Mouse (Mus musculus) cerebellum, adult 2 months (tissue): ENCODE measurements around the gene Wnt3a. TPM values are rescaled to one million over a fixed set of nuclear protein-coding genes. Genes with fewer than 3 reads are reported as not detected.

ENCODE experiments used
- DNase-seq, 2 experiments: peaks; one replicate each; pipeline ENCODE4 v3.0.0; 2021
- H3K27ac ChIP-seq: fragments of 200-500 bp; 2 replicates; pipeline ENCODE4 v1.5.1; 2012; ENCODE audit warnings: low read length, control low read depth, inconsistent platforms; ENCODE audit not compliant: insufficient read depth
- H3K27me3 ChIP-seq: fragments of 200-500 bp; 2 replicates; pipeline ENCODE4 v1.6.1; 2012; ENCODE audit warnings: inconsistent platforms, mild to moderate bottlenecking, low read length, moderate library complexity; ENCODE audit not compliant: control insufficient read depth, insufficient read depth
- H3K4me1 ChIP-seq: fragments of 200-500 bp; 2 replicates; pipeline ENCODE4 v1.6.1; 2011; ENCODE audit warnings: low read length; ENCODE audit not compliant: control insufficient read depth, insufficient read depth
- H3K4me3 ChIP-seq: fragments of 200-500 bp; replicated peaks from 2 replicates; pipeline ENCODE3; 2011; ENCODE audit warnings: mild to moderate bottlenecking, low read depth, low read length, control low read depth; ENCODE audit not compliant: insufficient read depth
- CTCF ChIP-seq: fragments of 200-500 bp; IDR thresholded peaks from 2 replicates; pipeline ENCODE4 v1.5.1; 2011; ENCODE audit warnings: low read depth, mild to moderate bottlenecking, control low read depth, low read length, moderate library complexity, borderline replicate concordance; ENCODE audit not compliant: insufficient read depth
- POLR2A ChIP-seq: fragments of 200-500 bp; IDR thresholded peaks from 2 replicates; pipeline ENCODE4 v1.6.1; 2011; ENCODE audit warnings: low read length, control low read depth, borderline replicate concordance; ENCODE audit not compliant: insufficient read depth
- WGBS: fragments of 180-500 bp; shearing (Covaris S2); methylation state at CpG from one replicate; pipeline ENCODE4 v1.1.7; 2018; 5-methylcytosine and 5-hydroxymethylcytosine counted together
- polyA plus RNA-seq: library from polyadenylated mRNA; depleted of rRNA; stranded (reverse); fragments of >200 nt; gene quantifications from 2 replicates; pipeline ENCODE4 v1.2.3, GENCODE M21; 2012

The Wnt3a gene
- polyA plus RNA-seq, 1 experiment = not detected

DNA sequence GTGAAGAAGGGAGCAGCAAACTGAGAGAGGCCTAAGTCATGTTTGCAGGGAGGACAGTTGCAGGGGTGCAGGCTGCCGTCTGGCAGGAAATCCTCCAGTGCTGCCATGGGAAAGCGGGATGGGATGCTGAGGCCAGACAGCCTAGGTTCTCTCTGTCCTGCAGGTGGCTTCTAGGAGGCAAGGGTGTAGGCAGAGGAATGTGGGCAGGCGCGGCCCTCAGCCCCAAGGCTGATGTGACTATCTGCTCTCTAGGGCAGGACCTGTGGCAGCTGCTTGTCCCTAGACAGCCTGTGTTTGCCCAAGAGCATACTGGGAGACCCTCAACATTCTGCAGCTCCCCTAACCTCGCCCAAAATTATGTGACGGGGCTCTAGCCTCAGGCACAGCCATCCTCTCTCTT is 23.8 kb downstream of the Wnt3a start:
- 39% methylated on average over 6 of the region's 6 CpGs for WGBS

DNA sequence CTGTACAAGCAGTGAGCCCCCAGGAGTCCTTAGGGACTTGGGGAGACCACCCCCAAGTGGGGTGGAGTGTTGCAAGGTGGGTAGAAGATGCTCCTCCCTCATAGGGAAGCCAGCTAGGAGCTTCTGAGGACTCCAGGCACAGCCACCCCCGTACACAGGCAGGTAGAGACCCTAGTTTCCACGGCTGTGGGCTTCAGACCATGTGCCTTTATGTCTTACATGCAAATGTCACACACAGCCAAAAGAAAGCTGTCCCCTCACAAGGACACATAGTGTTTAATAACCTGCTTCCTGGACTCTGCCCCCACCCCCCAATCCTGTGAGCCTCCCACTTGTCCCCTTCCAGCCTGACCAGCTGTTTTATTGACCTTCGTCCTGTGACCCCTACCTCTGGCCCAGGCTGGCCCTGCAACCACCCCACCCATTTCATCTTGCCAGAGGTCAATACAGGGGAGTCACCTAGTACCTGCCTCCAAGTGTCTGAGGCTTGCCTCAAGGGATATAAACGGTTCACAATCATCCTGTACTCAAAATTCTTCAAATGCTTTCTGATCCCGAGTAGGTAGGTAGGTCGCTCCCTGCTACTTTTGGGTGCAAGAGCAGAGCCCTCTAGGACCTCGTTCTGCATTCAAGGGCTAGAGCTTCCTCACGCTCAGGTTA is 25.3 kb downstream of the Wnt3a start:
- WGBS = 76% methylated on average over 8 of the region's 8 CpGs
- Histone ChIP-seq H3K27ac (no peak overlapping the region), H3K27me3 (peaks cover 4% of the 10 kb centered on the region; the same call in 1 of the 2 replicates), H3K4me1 (no peaks in the 10 kb centered on the region), H3K4me3 (no peak overlapping the region)
- TF ChIP-seq POLR2A (no peak), CTCF (no peak)
- no peak for DNase-seq

More for the DNA sequence above, 23.8 kb downstream of the Wnt3a start:
- no peak overlapping the region for H3K4me3 ChIP-seq
- no peak overlapping the region for H3K27ac ChIP-seq
- TF ChIP-seq POLR2A (no peak), CTCF (no peak)
- H3K27me3 ChIP-seq = peaks cover 4% of the 10 kb centered on the region; the same call in 1 of the 2 replicates
- no peaks in the 10 kb centered on the region for H3K4me1 ChIP-seq
- no peak for DNase-seq

DNA sequence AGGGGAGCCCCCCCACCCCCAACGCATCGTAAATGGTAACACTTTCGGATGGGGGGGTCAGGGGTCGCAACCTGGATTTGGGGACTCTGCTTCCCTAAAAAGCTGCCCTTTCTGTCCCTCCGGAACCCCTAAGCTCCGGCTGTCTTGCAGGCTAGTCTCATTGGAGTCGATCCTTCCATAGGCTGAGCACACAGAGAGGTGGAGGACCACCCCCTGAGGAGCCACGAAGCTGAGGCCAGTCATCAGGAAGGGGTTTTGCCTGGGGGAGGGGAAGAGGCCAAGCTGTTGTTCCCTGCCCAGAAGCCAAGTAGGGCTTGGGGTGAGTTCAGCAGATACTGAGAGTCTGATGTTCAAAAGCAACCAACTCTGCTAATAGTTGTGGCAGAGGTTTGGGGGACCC is 26.0 kb downstream of the Wnt3a start:
- 18% methylated on average over 8 of the region's 8 CpGs for WGBS
- DNase-seq = no peak
- H3K4me3 ChIP-seq = no peak overlapping the region
- H3K27me3 ChIP-seq = peaks cover 4% of the 10 kb centered on the region; the same call in 1 of the 2 replicates
- no peak for TF ChIP-seq POLR2A
- no peaks in the 10 kb centered on the region for H3K4me1 ChIP-seq
- H3K27ac ChIP-seq = no peak overlapping the region

DNA sequence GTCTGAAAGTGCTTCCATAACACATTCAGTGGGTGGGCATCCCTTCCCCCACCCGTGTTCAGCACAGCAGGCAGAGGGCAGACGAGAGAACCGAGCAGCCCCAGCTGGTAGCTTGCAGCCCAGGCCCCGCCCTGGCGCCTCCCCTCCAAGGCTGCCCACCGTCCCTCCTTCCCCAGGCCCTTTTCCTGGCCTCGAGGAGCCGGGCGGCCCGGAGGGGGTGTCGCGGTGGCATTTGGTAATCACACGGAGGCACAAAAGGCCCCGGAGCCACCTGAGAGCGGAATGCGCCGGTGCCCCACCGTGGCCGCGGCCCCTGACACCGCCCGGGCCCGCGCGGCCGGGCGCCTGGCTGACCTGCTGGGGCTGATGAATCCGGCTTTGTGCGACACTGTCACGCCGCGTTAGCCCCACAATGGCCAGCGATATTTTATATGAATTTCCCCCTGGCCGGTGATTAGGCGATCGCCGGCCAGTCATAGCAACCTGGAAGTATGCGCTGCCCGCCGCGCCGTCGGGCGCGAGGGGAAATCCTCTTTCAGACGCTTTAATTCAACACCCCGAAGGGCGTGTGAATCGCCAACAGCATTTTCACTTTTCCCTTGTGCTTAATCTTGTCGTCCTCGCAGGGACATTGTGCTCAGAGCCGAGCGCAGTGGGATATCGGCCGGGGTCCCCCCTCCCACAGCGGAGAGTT is 26.5 kb downstream of the Wnt3a start:
- no peak overlapping the region for H3K27ac ChIP-seq
- no peaks in the 10 kb centered on the region for H3K4me1 ChIP-seq
- no peak for TF ChIP-seq POLR2A
- no peak for TF ChIP-seq CTCF
- peak overlapping the region; percentile 19 for H3K4me3 ChIP-seq
- H3K27me3 ChIP-seq = peaks cover 4% of the 10 kb centered on the region; the same call in 1 of the 2 replicates
- DNase-seq = no peak
- 3% methylated on average over 56 of the region's 56 CpGs for WGBS

DNA sequence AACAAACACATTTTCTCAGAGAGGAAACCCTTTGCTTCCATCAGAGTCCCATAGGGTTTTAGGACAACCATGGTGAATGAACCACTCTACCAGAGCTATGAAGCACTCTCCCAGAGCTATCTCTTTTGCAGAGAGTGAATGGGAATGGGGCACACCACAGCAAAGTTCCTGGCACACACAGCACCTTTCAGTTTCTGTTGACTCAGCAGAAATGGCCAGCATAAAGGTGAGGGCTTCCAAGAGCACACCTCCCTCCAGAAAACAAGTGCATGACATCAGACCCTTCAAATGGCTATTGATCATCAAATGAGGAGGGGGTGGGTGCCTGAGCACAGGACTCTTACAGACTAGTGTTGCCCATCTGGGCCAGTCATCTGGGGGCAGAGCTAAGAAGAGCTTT is 28.2 kb downstream of the Wnt3a start:
- Histone ChIP-seq H3K4me1 (no peaks in the 10 kb centered on the region), H3K4me3 (no peak overlapping the region), H3K27ac (no peak overlapping the region), H3K27me3 (peaks cover 4% of the 10 kb centered on the region; the same call in 1 of the 2 replicates)
- no peak for TF ChIP-seq POLR2A
- TF ChIP-seq CTCF = no peak
- DNase-seq = no peak

DNA sequence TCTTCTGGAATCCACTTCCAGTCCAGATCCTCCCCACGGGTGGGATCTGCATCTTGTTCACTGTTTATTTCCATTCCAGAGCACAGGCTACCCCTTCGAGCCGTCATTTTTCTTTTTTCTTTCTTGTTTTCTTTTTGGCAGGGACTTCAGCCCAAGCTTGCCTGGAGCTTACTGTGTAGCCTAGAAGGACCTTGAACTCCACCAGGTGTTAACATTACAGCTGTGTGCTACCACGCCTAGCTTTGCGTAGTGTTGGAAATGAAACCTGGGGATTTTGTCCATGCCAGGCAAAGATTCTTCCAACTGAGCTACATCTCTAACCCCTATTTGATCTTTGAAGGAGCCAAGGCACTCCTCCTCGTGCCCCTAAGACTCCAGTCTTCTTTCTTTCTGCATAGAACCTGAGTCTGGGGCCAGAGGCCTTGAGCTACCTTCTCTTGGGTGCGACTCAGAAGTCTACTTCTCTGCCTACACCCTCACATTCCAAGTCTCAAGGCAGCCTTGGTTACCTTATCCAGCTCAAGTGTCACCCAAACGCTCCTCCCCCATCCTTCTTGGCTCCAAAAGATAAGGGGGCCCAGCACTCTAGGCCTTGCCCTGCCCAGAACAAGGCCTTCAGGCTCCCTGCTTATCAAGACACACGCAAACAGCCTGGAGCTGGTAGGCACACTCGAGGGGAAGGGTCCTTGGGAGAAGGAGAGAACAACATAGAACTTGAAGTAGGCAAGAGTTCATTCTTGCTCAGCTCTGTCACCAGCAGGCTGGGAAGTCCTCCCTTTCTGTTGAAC is 29.7 kb downstream of the Wnt3a start:
- 83% methylated on average over 10 of the region's 10 CpGs for WGBS
- DNase-seq = no peak
- H3K27me3 ChIP-seq = peaks cover 4% of the 10 kb centered on the region; the same call in 1 of the 2 replicates
- no peak overlapping the region for H3K27ac ChIP-seq
- no peak for TF ChIP-seq POLR2A
- no peak for TF ChIP-seq CTCF
- no peak overlapping the region for H3K4me3 ChIP-seq
- no peaks in the 10 kb centered on the region for H3K4me1 ChIP-seq

DNA sequence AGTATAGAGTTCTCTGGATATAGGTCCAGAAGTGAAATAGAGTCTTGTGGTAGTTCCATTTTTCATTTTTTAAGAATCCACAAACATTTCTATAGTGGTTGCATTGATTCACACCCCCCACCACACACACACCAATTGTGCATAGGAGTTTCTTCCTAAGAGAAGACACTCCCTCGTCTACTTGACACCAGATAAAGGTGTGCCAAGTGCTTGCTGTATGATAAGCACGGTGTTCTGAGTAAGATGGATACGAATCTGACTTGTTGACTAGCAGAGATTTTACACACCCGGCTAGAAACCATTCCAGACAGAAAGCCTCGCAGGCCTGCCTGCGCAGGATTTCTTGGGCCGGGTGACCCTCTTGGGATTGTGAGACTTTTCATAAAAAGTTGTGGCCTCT is 30.9 kb downstream of the Wnt3a start:
- TF ChIP-seq CTCF (no peak), POLR2A (no peak)
- H3K27me3 ChIP-seq = peaks cover 4% of the 10 kb centered on the region; the same call in 1 of the 2 replicates
- H3K27ac ChIP-seq = no peak overlapping the region
- 86% methylated on average over 7 of the region's 7 CpGs for WGBS
- H3K4me3 ChIP-seq = no peak overlapping the region
- no peak for DNase-seq
- H3K4me1 ChIP-seq = no peaks in the 10 kb centered on the region

DNA sequence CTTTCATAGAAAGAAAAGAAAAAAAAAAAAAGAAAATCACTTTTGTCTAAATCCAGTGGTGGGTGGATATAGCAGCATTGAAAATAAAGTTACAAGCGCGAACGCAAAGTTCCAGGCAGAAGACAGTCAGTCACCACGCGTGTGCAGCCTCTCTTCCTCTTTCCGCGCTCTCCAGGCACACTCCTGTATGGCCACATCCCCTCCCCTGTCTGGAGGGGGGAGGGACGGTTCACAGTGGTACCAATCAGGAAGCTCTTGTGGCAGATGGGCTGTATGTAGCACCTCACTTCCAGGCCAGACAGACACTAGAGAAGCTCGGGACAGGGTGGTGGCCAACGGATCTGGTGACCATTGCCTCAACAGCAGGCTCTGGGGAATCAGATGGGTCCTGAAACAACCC is 42.5 kb downstream of the Wnt3a start:
- H3K27me3 ChIP-seq = no peaks in the 10 kb centered on the region
- H3K4me1 ChIP-seq = no peaks in the 10 kb centered on the region
- no peak for TF ChIP-seq POLR2A
- TF ChIP-seq CTCF = no peak
- no peak for DNase-seq
- H3K27ac ChIP-seq = no peak overlapping the region
- 66% methylated on average over 10 of the region's 10 CpGs for WGBS
- no peak overlapping the region for H3K4me3 ChIP-seq
